Comparison of ENCODE assay signal across 10 mouse cellular contexts in the genomic region with DNA sequence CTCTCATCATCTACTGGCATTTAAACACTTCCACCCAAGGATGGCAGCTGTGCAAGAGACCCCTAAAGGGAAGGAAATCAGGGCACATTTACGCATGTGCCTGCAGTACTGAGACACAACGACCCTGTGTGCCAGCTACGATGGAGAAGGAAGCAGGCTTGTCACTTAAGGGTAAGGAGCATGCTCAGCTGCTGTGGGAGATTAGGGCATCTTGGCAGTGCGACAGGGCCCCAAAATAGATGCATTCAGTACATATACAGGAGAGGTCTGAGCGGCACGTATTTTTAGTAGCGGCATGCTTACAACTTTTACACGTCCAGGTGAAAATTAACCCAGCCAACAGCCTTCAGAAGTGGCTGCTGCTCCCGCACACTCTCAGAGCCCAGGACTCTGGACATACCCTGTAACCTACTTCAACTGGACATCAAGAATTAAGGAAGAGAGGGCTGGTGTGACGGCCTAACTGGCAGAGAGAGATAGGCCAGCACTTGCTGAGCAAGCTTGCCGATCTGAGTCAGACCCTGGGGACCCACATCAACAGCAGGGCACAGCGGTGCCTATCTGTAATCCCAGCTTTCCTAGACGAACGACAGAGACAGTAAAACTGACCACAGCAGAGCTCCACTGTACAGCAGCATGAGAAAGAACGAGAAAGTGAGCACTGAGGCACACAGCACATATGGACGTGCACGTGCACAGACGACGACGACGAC. TPM values are rescaled to one million over a fixed set of nuclear protein-coding genes. Genes with fewer than 3 reads are reported as not detected.
DNase-seq lines count a peak whose midpoint lies in the region; ATAC-seq and TF ChIP-seq lines count a peak whose summit lies in the region.
"Had no signal": no experiment of that assay in that cellular context is flagged by ENCODE, and none has a peak within 500 bp of the region (broad histone marks: within the 10 kb centered on the region; RNA-seq: fewer than 3 reads in every experiment).

No protein-coding gene starts in this region.

- DNase-seq in lung, embryonic 14.5 days = no peak
- no peak for DNase-seq in lung, postnatal 0 days (ENCODE audit: low spot score)
- DNase-seq in lung, postnatal 4 days = no peak
- DNase-seq in kidney, postnatal 25 days = no peak
- DNase-seq: left cerebral cortex, postnatal 4 days had no signal

- no peak for ATAC-seq in lung, embryonic 14.5 days (ENCODE audit: insufficient read depth)
- no peak for ATAC-seq in lung, postnatal 0 days
- peak; percentile 44 for ATAC-seq in erythroid progenitor cell, adult 5-6 weeks (replicated peaks; ENCODE audit: low FRiP score, poor library complexity, severe bottlenecking)
- ATAC-seq in heart, embryonic 12.5 days (ENCODE audit: insufficient number of reproducible peaks, low FRiP score) = no peak
- ATAC-seq in megakaryocyte progenitor cell, adult 5-6 weeks (replicated peaks; ENCODE audit: poor library complexity) = peak; percentile 84

- no peak overlapping the region for H3K9ac ChIP-seq in lung, embryonic 14.5 days
- H3K9ac ChIP-seq in lung, postnatal 0 days (replicated peaks; ENCODE audit: low read depth) = no peak overlapping the region
- peak overlapping the region; percentile 55; the same call in 1 of the 2 replicates for H3K9ac ChIP-seq in heart, embryonic 12.5 days
- H3K9ac ChIP-seq: hindbrain, embryonic 15.5 days had no signal

- H3K4me3 ChIP-seq in lung, embryonic 14.5 days (ENCODE audit: low read depth, low read length) = no peak overlapping the region
- H3K4me3 ChIP-seq in lung, postnatal 0 days (ENCODE audit: low read depth, low read length) = no peak overlapping the region
- no peak overlapping the region for H3K4me3 ChIP-seq in heart, embryonic 12.5 days
- H3K4me3 ChIP-seq: hindbrain, embryonic 15.5 days had no signal

- no peak for TF ChIP-seq CTCF in lung, embryonic 14.5 days (IDR thresholded peaks at IDR 0.05; ENCODE audit: low read depth)
- TF ChIP-seq CTCF in lung, postnatal 0 days (IDR thresholded peaks at IDR 0.05) = no peak

- 76% methylated on average over 21 of the region's 21 CpGs for WGBS in lung, embryonic 14.5 days
- 64% methylated on average over 21 of the region's 21 CpGs for WGBS in lung, postnatal 0 days
- WGBS in heart, embryonic 12.5 days = 39% methylated on average over 21 of the region's 21 CpGs

- peak overlapping the region; percentile 12; the same call in 1 of the 2 replicates for H3K27ac ChIP-seq in lung, embryonic 14.5 days (ENCODE audit: low read depth)
- H3K27ac ChIP-seq in lung, postnatal 0 days (ENCODE audit: low read length) = no peak overlapping the region
- peak overlapping the region; percentile 92 for H3K27ac ChIP-seq in heart, embryonic 12.5 days (ENCODE audit: poor library complexity, severe bottlenecking)

- no peak overlapping the region for H3K4me2 ChIP-seq in lung, embryonic 14.5 days
- H3K4me2 ChIP-seq in lung, postnatal 0 days (replicated peaks; ENCODE audit: low read depth, low read length) = no peak overlapping the region
- H3K4me2 ChIP-seq in heart, embryonic 12.5 days = peak overlapping the region; percentile 48
- H3K4me2 ChIP-seq: hindbrain, embryonic 15.5 days had no signal

- no peaks in the 10 kb centered on the region for H3K27me3 ChIP-seq in lung, embryonic 14.5 days (ENCODE audit: insufficient read depth, low read length)
- no peaks in the 10 kb centered on the region for H3K27me3 ChIP-seq in lung, postnatal 0 days (replicated peaks; ENCODE audit: insufficient read depth, low read length)
- no peaks in the 10 kb centered on the region for H3K27me3 ChIP-seq in heart, embryonic 12.5 days (replicated peaks)
- H3K27me3 ChIP-seq: hindbrain, embryonic 15.5 days had no signal

- TF ChIP-seq EP300 in lung, postnatal 0 days (IDR thresholded peaks at IDR 0.05) = no peak

- H3K36me3 ChIP-seq in lung, embryonic 14.5 days (ENCODE audit: insufficient read depth) = no peaks in the 10 kb centered on the region
- no peaks in the 10 kb centered on the region for H3K36me3 ChIP-seq in lung, postnatal 0 days (ENCODE audit: insufficient read depth, low read length)
- 0 out of 2 replicates have a peak, but pooled peaks cover 4% of the 10 kb centered on the region for H3K36me3 ChIP-seq in heart, embryonic 12.5 days
- H3K36me3 ChIP-seq: hindbrain, embryonic 15.5 days had no signal

- no peaks in the 10 kb centered on the region for H3K9me3 ChIP-seq in lung, embryonic 14.5 days (ENCODE audit: low read depth, low read length)
- no peaks in the 10 kb centered on the region for H3K9me3 ChIP-seq in lung, postnatal 0 days (ENCODE audit: low read length)
- no peaks in the 10 kb centered on the region for H3K9me3 ChIP-seq in heart, embryonic 12.5 days (replicated peaks)
- H3K9me3 ChIP-seq: hindbrain, embryonic 15.5 days had no signal

- no peaks in the 10 kb centered on the region for H3K4me1 ChIP-seq in lung, embryonic 14.5 days (ENCODE audit: insufficient read depth)
- no peaks in the 10 kb centered on the region for H3K4me1 ChIP-seq in lung, postnatal 0 days (ENCODE audit: insufficient read depth, low read depth, low read length)
- peaks cover 75% of the 10 kb centered on the region for H3K4me1 ChIP-seq in heart, embryonic 12.5 days (replicated peaks)

RNA-seq across cellular contexts. Expression of a gene that starts 19.6 kb away (rescaled TPM):
- polyA plus RNA-seq in lung, embryonic 14.5 days (2014; fragmentation: Nextera tagmentation; extraction: Ambion mirVana) = 30.5 and 34.4 TPM in 2 replicates
- 47.6 and 54.1 TPM in 2 replicates for polyA plus RNA-seq in lung, postnatal 0 days (2015; fragmentation: Nextera tagmentation; extraction: Ambion mirVana)
- total RNA-seq in erythroid progenitor cell, adult 5-6 weeks (2015; ENCODE audit: low replicate concordance) = 11.3 and 21.6 TPM in 2 replicates
- 20.7 and 43.1 TPM in 2 replicates for total RNA-seq in erythroid progenitor cell, adult 5-6 weeks (2017; ENCODE audit: low replicate concordance)
- 106 and 110 TPM in 2 replicates for polyA plus RNA-seq in heart, embryonic 12.5 days (2016; fragmentation: Nextera tagmentation; extraction: Ambion mirVana)
- 70.9 and 74.6 TPM in 2 replicates for total RNA-seq in megakaryocyte progenitor cell, adult 5-6 weeks (2015)
- 171 and 186 TPM in 2 replicates for total RNA-seq in megakaryocyte progenitor cell, adult 5-6 weeks (2017)

RNA-seq across cellular contexts. Expression of a gene that starts 31.3 kb away (rescaled TPM):
- not detected in 2 replicates for polyA plus RNA-seq in lung, embryonic 14.5 days (2014; fragmentation: Nextera tagmentation; extraction: Ambion mirVana)
- not detected in 2 replicates for polyA plus RNA-seq in lung, postnatal 0 days (2015; fragmentation: Nextera tagmentation; extraction: Ambion mirVana)
- not detected in 2 replicates for total RNA-seq in erythroid progenitor cell, adult 5-6 weeks (2015; ENCODE audit: low replicate concordance)
- total RNA-seq in erythroid progenitor cell, adult 5-6 weeks (2017; ENCODE audit: low replicate concordance) = 12.3 TPM in 1 of 2 replicates, not detected in the other
- polyA plus RNA-seq in heart, embryonic 12.5 days (2016; fragmentation: Nextera tagmentation; extraction: Ambion mirVana) = not detected in 2 replicates
- not detected in 2 replicates for total RNA-seq in megakaryocyte progenitor cell, adult 5-6 weeks (2015)
- not detected in 2 replicates for total RNA-seq in megakaryocyte progenitor cell, adult 5-6 weeks (2017)
- total RNA-seq: left cerebral cortex, postnatal 4 days had no signal
- polyA plus RNA-seq: hindbrain, embryonic 15.5 days; stomach, embryonic 14.5 days had no signal

RNA-seq across cellular contexts. Expression of a gene that starts 32.8 kb away (rescaled TPM):
- 1,167 and 1,191 TPM in 2 replicates for polyA plus RNA-seq in lung, embryonic 14.5 days (2014; fragmentation: Nextera tagmentation; extraction: Ambion mirVana)
- polyA plus RNA-seq in lung, postnatal 0 days (2015; fragmentation: Nextera tagmentation; extraction: Ambion mirVana) = 627 and 659 TPM in 2 replicates
- total RNA-seq in erythroid progenitor cell, adult 5-6 weeks (2015; ENCODE audit: low replicate concordance) = 648 and 718 TPM in 2 replicates
- 440 and 463 TPM in 2 replicates for total RNA-seq in erythroid progenitor cell, adult 5-6 weeks (2017; ENCODE audit: low replicate concordance)
- polyA plus RNA-seq in heart, embryonic 12.5 days (2016; fragmentation: Nextera tagmentation; extraction: Ambion mirVana) = 611 and 625 TPM in 2 replicates
- total RNA-seq in megakaryocyte progenitor cell, adult 5-6 weeks (2015) = 2,101 and 2,175 TPM in 2 replicates
- 2,717 and 3,085 TPM in 2 replicates for total RNA-seq in megakaryocyte progenitor cell, adult 5-6 weeks (2017)

RNA-seq across cellular contexts. Expression of a gene that starts 38.1 kb away (rescaled TPM):
- 17.6 and 21.8 TPM in 2 replicates for polyA plus RNA-seq in lung, embryonic 14.5 days (2014; fragmentation: Nextera tagmentation; extraction: Ambion mirVana)
- polyA plus RNA-seq in lung, postnatal 0 days (2015; fragmentation: Nextera tagmentation; extraction: Ambion mirVana) = 30.8 and 38.6 TPM in 2 replicates
- total RNA-seq in erythroid progenitor cell, adult 5-6 weeks (2015; ENCODE audit: low replicate concordance) = 2.9 and 6.8 TPM in 2 replicates
- 3.1 and 14.1 TPM in 2 replicates for total RNA-seq in erythroid progenitor cell, adult 5-6 weeks (2017; ENCODE audit: low replicate concordance)
- 13.2 and 14.9 TPM in 2 replicates for polyA plus RNA-seq in heart, embryonic 12.5 days (2016; fragmentation: Nextera tagmentation; extraction: Ambion mirVana)
- total RNA-seq in megakaryocyte progenitor cell, adult 5-6 weeks (2015) = 31.0 and 31.6 TPM in 2 replicates
- total RNA-seq in megakaryocyte progenitor cell, adult 5-6 weeks (2017) = 32.3 and 46.0 TPM in 2 replicates

RNA-seq across cellular contexts. Expression of a gene that starts 47.4 kb away (rescaled TPM):
- 295 and 329 TPM in 2 replicates for polyA plus RNA-seq in lung, embryonic 14.5 days (2014; fragmentation: Nextera tagmentation; extraction: Ambion mirVana)
- 41.2 and 50.6 TPM in 2 replicates for polyA plus RNA-seq in lung, postnatal 0 days (2015; fragmentation: Nextera tagmentation; extraction: Ambion mirVana)
- total RNA-seq in erythroid progenitor cell, adult 5-6 weeks (2015; ENCODE audit: low replicate concordance) = 40.7 and 57.7 TPM in 2 replicates
- 21.2 and 30.6 TPM in 2 replicates for total RNA-seq in erythroid progenitor cell, adult 5-6 weeks (2017; ENCODE audit: low replicate concordance)
- 188 and 194 TPM in 2 replicates for polyA plus RNA-seq in heart, embryonic 12.5 days (2016; fragmentation: Nextera tagmentation; extraction: Ambion mirVana)
- total RNA-seq in megakaryocyte progenitor cell, adult 5-6 weeks (2015) = 405 and 414 TPM in 2 replicates
- total RNA-seq in megakaryocyte progenitor cell, adult 5-6 weeks (2017) = 220 and 239 TPM in 2 replicates

Comparison
In these comparisons a context has a peak if more than half of its experiments do, and no peak if none do; other contexts are left out.
1. ATAC-seq: peak in erythroid progenitor cell, adult 5-6 weeks (single experiment) and megakaryocyte progenitor cell, adult 5-6 weeks (single experiment); none in lung, embryonic 14.5 days (single experiment), lung, postnatal 0 days (single experiment) and heart, embryonic 12.5 days (single experiment).